Mouse (Mus musculus): Measurements from ENCODE around the gene Phospho1. TPM values are rescaled to one million over a fixed set of nuclear protein-coding genes. Genes with fewer than 3 reads are reported as not detected.
A peak's percentile ranks its signal among the peaks of the same experiment; 100 is the strongest.
"Not testable (repeated sequence)": the region's sequence is repeated elsewhere in the genome, so short reads cannot be mapped to it uniquely, and the experiment has no call there.

Gene Phospho1
- polyA plus RNA-seq, 1 experiment from 2014 or later, result not detected

GRCm38 (mm10) chr11:95857306-95857705, 33.0 kb downstream of the Phospho1 start:
- H3K4me3 ChIP-seq, result no peak overlapping the region
- peak overlapping the region; percentile 81 for H3K4me2 ChIP-seq (replicated peaks)
- H3K9me3 ChIP-seq, result no peaks in the 10 kb centered on the region

DNA sequence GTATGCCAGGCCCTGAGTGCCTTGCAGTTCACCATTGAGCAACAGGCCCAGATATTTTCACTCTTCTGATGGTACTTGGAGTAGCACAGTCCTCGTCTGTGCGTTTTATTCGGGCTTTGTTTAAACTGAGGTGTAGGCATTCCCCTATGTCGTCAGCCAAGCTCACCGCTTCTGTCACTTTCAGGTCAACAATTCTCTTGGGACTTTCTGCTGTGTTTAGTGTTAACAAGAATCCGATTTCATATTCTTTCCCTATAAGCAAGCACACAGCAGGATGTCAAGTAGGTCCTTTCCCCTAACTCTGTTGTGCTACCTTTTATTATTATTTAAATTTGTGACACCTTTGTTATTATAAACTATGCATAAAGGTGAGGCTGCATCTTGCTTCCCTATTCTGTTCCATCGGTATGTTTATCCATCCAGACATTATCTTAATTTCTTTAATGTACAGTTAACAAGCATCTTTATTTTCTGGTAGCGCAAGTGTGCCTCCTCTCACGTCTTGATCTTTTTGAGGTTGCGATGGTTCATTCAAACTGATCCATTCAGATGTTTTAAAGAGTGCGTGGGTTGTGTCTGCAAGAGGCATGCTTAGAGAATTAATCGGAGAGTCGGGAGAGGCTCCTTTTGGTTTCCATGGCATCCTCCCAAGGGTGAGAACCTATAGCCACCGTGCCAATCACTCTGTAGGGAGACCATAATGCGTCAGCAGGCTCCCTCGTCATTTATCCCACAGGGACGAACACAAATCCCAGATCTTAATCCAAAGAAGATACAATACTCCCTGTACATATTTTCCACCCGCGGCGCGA, 33.6 kb downstream of the Phospho1 start:
- no peaks in the 10 kb centered on the region for H3K9me3 ChIP-seq
- ATAC-seq (ENCODE audit: low FRiP score, low read depth), result peak; percentile 9; the same call in 1 of the 2 replicates
- WGBS, result 18% methylated on average over 21 of the region's 21 CpGs
- H3K27ac ChIP-seq (replicated peaks), result peak overlapping the region; percentile 92
- H3K4me1 ChIP-seq, result peaks cover 15% of the 10 kb centered on the region
- H3K9ac ChIP-seq (replicated peaks), result peak overlapping the region; percentile 63
- peak overlapping the region; percentile 81 for H3K4me2 ChIP-seq (replicated peaks)
- peak overlapping the region; percentile 63 for H3K4me3 ChIP-seq
- H3K27me3 ChIP-seq, result no peaks in the 10 kb centered on the region
- H3K36me3 ChIP-seq, result no peaks in the 10 kb centered on the region

More at GRCm38 (mm10) chr11:95857306-95857705, 33.0 kb downstream of the Phospho1 start:
- H3K27me3 ChIP-seq, result no peaks in the 10 kb centered on the region
- ATAC-seq (ENCODE audit: low FRiP score, low read depth), result no peak
- H3K36me3 ChIP-seq, result no peaks in the 10 kb centered on the region
- 85% methylated on average over 4 of the region's 4 CpGs for WGBS
- peaks cover 15% of the 10 kb centered on the region for H3K4me1 ChIP-seq
- H3K9ac ChIP-seq (replicated peaks), result no peak overlapping the region
- no peak overlapping the region for H3K27ac ChIP-seq (replicated peaks)

GRCm38 (mm10) chr11:95858528-95859467, 34.5 kb downstream of the Phospho1 start:
- no peaks in the 10 kb centered on the region for H3K36me3 ChIP-seq
- H3K27ac ChIP-seq (replicated peaks), result peak overlapping the region; percentile 92
- peak; percentile 99 for ATAC-seq (ENCODE audit: low FRiP score, low read depth)
- H3K27me3 ChIP-seq, result no peaks in the 10 kb centered on the region
- peak overlapping the region; percentile 81 for H3K4me2 ChIP-seq (replicated peaks)
- no peaks in the 10 kb centered on the region for H3K9me3 ChIP-seq
- WGBS, result under 1% methylated on average over 58 of the region's 58 CpGs
- peak overlapping the region; percentile 63 for H3K9ac ChIP-seq (replicated peaks)
- peaks cover 15% of the 10 kb centered on the region for H3K4me1 ChIP-seq
- H3K4me3 ChIP-seq, result peak overlapping the region; percentile 63

GRCm38 (mm10) chr11:95859468-95859855, 35.2 kb downstream of the Phospho1 start:
- Histone ChIP-seq H3K4me1 (peaks cover 15% of the 10 kb centered on the region), H3K4me3 (peak overlapping the region; percentile 63), H3K36me3 (no peaks in the 10 kb centered on the region), H3K4me2 (replicated peaks) (peak overlapping the region; percentile 81), H3K27me3 (no peaks in the 10 kb centered on the region), H3K27ac (replicated peaks) (peak overlapping the region; percentile 92), H3K9ac (replicated peaks) (peak overlapping the region; percentile 62), H3K9me3 (no peaks in the 10 kb centered on the region)
- WGBS, result under 1% methylated on average over 35 of the region's 35 CpGs
- ATAC-seq (ENCODE audit: low FRiP score, low read depth), result peak; percentile 64

DNA sequence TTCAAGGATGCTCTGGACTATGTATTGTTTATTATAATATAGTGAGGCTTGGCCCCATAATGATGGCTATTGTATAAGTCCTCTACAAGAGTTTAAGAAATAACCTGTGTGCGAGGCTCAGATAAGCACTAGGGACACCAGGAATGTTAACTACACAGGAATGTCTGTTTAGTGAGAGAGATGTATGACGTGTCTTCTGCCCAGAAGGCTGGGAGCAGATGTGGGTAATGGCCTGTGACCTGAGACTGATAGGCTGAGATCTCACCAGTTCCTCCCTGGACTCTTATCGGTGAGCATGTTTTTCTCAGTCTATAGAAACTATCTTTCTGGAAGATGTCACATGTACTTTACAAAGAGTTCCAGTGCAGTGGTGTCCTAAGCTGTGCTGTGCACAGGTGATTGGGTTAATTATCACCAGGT, 35.8 kb downstream of the Phospho1 start:
- 46% methylated on average over 3 of the region's 3 CpGs for WGBS

GRCm38 (mm10) chr11:95861397-95861796, 37.1 kb downstream of the Phospho1 start:
- H3K9me3 ChIP-seq, result no peaks in the 10 kb centered on the region
- H3K27ac ChIP-seq (replicated peaks), result no peak overlapping the region
- H3K4me2 ChIP-seq (replicated peaks), result no peak overlapping the region
- H3K9ac ChIP-seq (replicated peaks), result no peak overlapping the region
- H3K4me1 ChIP-seq, result peaks cover 15% of the 10 kb centered on the region
- H3K36me3 ChIP-seq, result no peaks in the 10 kb centered on the region
- ATAC-seq (ENCODE audit: low FRiP score, low read depth), result no peak
- H3K4me3 ChIP-seq, result no peak overlapping the region
- WGBS, result 96% methylated on average over 8 of the region's 8 CpGs
- no peaks in the 10 kb centered on the region for H3K27me3 ChIP-seq

More for the DNA sequence above, 35.8 kb downstream of the Phospho1 start:
- no peak overlapping the region for H3K27ac ChIP-seq (replicated peaks)
- H3K36me3 ChIP-seq, result no peaks in the 10 kb centered on the region
- H3K4me1 ChIP-seq, result peaks cover 15% of the 10 kb centered on the region
- peak overlapping the region; percentile 63 for H3K4me3 ChIP-seq
- peak overlapping the region; percentile 81 for H3K4me2 ChIP-seq (replicated peaks)
- no peaks in the 10 kb centered on the region for H3K27me3 ChIP-seq
- H3K9me3 ChIP-seq, result no peaks in the 10 kb centered on the region
- no peak for ATAC-seq (ENCODE audit: low FRiP score, low read depth)
- H3K9ac ChIP-seq (replicated peaks), result peak overlapping the region; percentile 62; the same call in 1 of the 2 replicates

GRCm38 (mm10) chr11:95869442-95869841, 45.1 kb downstream of the Phospho1 start:
- no peak overlapping the region for H3K27ac ChIP-seq (replicated peaks)
- H3K4me1 ChIP-seq, result no peaks in the 10 kb centered on the region
- no peaks in the 10 kb centered on the region for H3K9me3 ChIP-seq
- 82% methylated on average over 4 of the region's 4 CpGs for WGBS
- H3K36me3 ChIP-seq, result no peaks in the 10 kb centered on the region
- no peak overlapping the region for H3K4me2 ChIP-seq (replicated peaks)
- no peak overlapping the region for H3K9ac ChIP-seq (replicated peaks)
- no peaks in the 10 kb centered on the region for H3K27me3 ChIP-seq
- H3K4me3 ChIP-seq, result no peak overlapping the region
- ATAC-seq (ENCODE audit: low FRiP score, low read depth), result no peak

DNA sequence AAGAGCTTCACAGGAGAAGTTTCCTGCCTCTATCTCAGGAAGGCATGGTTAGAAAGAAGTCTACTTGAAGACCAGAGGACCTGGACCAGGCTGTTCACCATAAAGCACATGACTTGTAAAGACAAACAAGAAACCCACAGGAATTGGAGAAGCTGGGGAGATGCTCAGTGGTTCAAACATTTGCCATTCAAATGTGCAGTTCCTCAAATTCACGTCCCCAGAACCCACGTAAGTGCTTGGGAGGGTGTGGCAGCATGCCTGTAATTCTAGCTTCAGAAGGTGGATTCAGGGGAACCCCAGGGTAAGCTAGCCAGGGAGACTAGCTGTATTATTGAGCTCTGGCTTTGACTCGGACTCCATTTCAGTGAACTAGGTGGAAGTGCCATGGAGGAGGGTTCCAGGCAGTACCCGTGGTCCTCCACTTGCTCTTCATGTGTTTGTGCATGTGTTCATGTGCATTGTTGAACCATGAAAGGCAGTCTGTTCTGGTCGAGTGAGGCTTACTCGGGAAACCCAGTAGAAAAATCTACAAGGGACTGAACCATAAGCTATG, 45.7 kb downstream of the Phospho1 start:
- 75% methylated on average over 6 of the region's 6 CpGs for WGBS
- H3K27me3 ChIP-seq, result no peaks in the 10 kb centered on the region
- H3K4me2 ChIP-seq (replicated peaks), result no peak overlapping the region
- no peaks in the 10 kb centered on the region for H3K36me3 ChIP-seq
- ATAC-seq (ENCODE audit: low FRiP score, low read depth), result no peak
- no peaks in the 10 kb centered on the region for H3K9me3 ChIP-seq
- no peak overlapping the region for H3K4me3 ChIP-seq
- no peaks in the 10 kb centered on the region for H3K4me1 ChIP-seq
- no peak overlapping the region for H3K27ac ChIP-seq (replicated peaks)
- H3K9ac ChIP-seq (replicated peaks), result no peak overlapping the region

DNA sequence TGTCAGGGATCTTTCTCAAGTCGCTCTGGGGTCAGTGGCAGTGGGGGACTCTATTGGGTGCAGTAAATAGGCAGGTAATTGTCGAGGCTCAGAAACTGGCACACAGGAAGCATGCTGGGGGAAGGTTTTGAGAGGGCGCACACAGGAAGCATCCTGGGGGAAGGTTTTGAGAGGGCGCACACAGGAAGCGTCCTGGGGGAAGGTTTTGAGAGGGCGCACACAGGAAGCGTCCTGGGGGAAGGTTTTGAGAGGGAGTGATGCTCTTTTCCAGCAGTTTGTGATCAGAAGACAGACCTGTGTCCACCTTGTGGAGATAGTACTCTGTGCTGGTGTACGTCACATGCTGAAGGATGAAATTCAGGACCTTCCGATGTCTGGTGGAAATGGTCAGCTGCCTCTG, 51.5 kb downstream of the Phospho1 start:
- H3K27me3 ChIP-seq, result no peaks in the 10 kb centered on the region
- no peak for ATAC-seq (ENCODE audit: low FRiP score, low read depth)
- 25% methylated on average over 9 of the region's 9 CpGs for WGBS

GRCm38 (mm10) chr11:95876296-95876695, 52.0 kb downstream of the Phospho1 start:
- no peak overlapping the region for H3K9ac ChIP-seq (replicated peaks)
- WGBS, result 21% methylated on average over 7 of the region's 7 CpGs

More for the DNA sequence above, 51.5 kb downstream of the Phospho1 start:
- no peaks in the 10 kb centered on the region for H3K9me3 ChIP-seq
- H3K4me1 ChIP-seq, result no peaks in the 10 kb centered on the region
- no peak overlapping the region for H3K4me3 ChIP-seq
- H3K4me2 ChIP-seq (replicated peaks), result no peak overlapping the region
- no peaks in the 10 kb centered on the region for H3K36me3 ChIP-seq
- H3K9ac ChIP-seq (replicated peaks), result no peak overlapping the region
- no peak overlapping the region for H3K27ac ChIP-seq (replicated peaks)

GRCm38 (mm10) chr11:95879861-95880260, 55.6 kb downstream of the Phospho1 start:
- not testable (repeated sequence) for H3K36me3 ChIP-seq; H3K4me1 ChIP-seq; H3K27ac ChIP-seq (replicated peaks); H3K9ac ChIP-seq (replicated peaks); H3K4me2 ChIP-seq (replicated peaks); H3K4me3 ChIP-seq; ATAC-seq (ENCODE audit: low FRiP score, low read depth); H3K9me3 ChIP-seq; H3K27me3 ChIP-seq
- 81% methylated on average over 2 of the region's 2 CpGs for WGBS

More at GRCm38 (mm10) chr11:95876296-95876695, 52.0 kb downstream of the Phospho1 start:
- Histone ChIP-seq H3K27ac (replicated peaks) (no peak overlapping the region), H3K4me3 (no peak overlapping the region), H3K27me3 (no peaks in the 10 kb centered on the region), H3K9me3 (no peaks in the 10 kb centered on the region), H3K4me2 (replicated peaks) (no peak overlapping the region), H3K4me1 (no peaks in the 10 kb centered on the region), H3K36me3 (no peaks in the 10 kb centered on the region)
- ATAC-seq (ENCODE audit: low FRiP score, low read depth), result no peak
